Mouse (Mus musculus) right cerebral cortex, postnatal 36 days (tissue): ENCODE data around the gene Pced1b.

ENCODE experiments used
- DNase-seq, 2 experiments: peaks; one replicate each; pipeline ENCODE4 v3.0.0; 2022; ENCODE audit warnings: low spot score in 2 of 2, mixed read lengths in 1 of 2

Gene Pced1b

DNA sequence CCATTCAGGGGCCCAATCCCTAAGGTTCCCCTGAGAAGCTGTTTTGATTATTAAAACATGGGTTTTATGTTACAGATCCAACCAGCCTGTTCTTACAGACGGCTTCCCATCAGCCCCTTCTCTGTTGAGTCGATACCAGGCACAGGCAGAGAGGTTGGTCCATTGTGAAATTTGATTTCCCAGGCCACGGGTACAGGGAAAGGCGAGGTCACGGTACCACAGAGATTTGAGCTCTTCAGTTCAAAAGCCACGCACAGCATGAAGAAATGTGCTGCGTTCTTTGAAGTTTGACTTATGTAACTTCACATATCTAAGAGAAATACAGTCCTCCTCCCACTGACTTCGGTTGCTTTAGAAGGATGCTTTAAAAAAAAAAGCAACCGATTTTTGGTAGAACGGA, 39.8 kb downstream of the Pced1b start:
- no peak for DNase-seq

DNA sequence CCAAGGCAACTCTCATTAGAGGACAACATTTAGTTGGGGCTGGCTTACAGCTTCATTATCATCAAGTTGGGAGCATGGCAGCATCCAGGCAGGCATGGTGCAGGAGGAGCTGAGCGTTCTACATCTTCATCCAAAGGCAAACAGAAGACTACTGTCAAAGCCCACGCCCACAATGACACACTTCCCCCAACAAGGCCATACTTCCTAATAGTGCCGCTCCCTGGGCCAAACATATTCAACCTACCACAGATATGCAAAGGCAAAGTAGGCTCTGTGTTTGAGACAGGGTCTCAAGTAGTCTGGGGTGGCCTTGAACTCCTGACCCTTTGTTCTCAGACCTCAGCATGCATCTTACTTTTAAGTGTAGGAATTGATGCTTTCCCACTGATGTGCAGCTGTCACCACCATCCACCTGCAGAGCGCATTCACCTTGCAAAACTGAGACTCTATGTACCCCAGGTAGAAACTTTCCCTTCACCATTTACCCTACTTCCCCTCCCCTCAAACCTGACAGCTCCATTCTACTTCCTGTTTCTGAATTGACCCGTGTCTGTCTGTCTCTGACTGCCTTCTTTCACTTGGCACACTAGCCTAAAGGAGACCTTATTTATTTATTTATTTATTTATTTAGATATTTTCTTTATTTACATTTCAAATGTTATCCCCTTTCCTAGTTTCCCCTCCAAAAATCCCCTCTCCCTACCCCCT, 40.7 kb downstream of the Pced1b start:
- DNase-seq = no peak

DNA sequence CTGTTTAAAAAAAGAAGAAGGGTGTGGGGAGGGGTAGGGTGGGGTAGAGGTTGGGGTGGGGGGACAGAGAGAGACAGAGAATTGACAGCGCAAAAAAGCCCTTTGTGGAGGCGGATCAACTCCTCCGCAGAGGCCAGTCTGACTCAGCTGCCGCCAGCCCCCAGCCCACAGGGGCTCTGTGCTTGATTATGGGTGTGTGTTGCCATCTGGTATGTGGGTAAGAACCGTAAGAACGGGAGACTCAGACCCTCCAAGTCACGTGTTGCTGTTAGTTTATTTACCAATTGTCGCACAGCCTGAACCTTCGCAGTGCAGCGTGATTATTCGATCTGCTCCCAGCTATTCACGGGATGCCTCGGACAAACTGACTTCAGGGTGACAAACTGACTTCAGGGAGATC, 41.8 kb downstream of the Pced1b start:
- peak in 1 of 2 experiments; percentile 20 for DNase-seq

DNA sequence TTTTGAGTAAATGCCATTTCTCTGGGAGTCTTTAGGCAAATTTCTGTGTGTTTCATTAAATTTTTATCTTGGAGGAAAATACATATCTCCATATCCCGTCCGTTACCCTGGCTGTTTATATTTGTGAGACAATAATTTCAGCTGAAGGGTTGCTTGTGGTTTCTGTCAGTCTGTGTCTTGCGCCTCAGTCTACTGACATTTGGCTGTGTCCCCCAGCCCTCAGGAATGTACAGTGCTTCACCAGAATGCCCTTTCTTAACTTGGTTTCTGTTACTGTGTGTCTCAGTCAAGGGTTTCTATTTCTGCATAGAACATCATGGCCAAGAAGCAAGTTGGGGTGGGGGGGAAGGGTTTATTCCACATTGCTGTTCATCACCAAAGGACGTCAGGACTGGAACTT, 42.3 kb downstream of the Pced1b start:
- DNase-seq = no peak

DNA sequence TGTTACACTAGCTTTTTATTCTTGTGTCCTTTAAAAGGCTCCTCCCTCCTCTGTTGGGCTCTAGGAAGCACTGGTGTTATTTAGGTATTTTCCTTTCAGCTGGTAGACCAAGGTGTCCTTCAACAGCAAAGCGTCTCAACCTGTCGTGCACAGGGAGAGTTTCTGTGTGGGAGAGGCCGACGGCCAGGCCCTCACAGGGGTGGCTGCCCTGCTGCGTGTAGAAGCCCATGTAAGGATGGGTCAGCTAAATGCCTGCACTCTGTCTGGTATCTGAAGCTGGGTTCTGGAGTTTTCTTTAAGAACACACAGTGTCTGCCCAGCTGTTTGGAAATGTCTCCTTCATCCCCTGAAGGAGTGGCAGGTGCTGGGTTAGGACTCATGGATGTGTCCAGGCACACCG, 43.4 kb downstream of the Pced1b start:
- no peak for DNase-seq

DNA sequence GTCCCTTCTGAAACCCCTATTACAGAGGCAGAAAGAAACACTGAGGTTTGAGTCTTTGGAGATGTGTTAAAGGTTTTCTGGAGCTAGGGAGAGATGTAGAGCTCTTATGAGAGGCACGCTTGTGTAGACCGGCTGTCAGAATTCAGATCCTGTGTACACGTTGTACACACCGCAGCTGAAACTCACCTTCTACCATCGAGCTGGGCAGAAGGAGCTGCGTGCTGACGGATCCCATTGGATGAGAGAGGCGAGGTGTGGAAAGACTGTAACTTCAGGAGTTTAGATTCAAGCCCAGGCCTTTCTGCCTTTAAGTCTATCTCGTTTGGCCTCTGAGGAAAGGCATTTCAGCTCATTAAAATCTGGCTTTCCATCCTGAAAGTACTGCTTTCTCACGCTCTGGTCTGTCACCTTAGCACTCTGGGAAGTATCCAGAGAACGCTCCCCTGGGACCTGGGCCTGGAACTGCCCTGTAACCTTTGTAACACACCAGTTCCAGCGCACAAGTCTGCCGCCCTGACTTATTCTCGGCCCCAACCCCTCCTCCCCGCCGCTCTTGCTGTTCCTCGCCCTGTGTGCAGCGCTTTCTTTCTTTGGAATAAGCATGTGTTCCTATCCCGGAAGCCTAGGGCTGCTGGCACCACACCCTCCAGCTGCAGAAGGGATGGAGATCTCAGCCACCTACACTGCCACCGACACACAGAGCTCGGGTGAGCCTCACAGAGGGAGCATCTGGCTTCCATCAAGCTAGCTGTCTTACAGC, 44.6 kb downstream of the Pced1b start:
- DNase-seq = peak; percentile 32 to 57

DNA sequence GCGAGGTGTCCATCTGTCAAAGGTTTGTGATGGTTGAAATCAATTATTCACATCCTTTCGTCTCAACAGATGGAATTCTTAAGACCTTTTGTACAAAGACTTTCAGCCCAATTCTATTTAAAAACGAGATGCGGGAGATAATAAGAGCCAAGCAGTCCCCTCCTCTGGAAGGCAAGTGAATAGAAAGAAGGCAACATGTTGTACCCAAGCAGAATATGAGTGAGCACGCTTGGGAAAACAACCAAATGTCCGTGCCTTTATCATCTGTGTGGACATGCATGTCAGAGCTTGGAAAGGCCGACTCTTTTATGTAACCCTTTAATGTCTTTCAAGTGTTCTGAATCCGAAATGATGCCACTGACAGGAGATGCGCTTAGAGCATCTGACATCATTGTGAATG, 61.0 kb downstream of the Pced1b start:
- DNase-seq = no peak

DNA sequence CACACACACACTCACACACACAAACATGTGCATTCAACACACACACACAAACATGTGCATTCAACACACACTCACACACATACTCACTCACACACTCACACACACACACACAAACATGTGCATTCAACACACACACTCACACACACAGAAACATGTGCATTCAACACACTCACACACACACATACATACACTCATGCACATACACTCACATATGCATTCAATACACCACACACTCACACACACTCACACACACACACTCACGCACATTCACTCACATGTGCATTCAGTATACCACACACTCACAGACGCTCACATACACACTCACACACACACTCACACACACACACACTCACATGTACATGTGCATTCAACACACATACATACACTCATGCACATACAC, 62.6 kb downstream of the Pced1b start:
- DNase-seq = no peak

DNA sequence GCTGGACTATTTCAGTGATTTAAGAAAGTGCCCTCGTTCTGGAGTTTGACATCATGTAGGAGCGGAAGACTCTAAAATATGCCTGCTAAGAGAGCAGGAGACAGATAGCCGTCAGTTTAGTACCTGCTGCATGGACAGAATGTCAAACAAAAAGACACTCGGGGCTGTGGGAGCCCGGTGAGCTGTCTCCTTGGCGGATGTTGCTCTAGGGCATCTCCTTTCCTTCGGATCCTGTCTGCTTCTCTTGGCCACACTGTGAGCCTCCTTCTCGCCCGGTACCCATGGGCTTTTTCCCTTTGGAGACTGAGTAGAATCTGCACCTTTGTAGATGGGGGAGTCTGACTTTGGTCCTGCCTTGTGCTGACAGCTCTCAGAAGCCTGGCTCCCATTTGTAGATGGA, 63.3 kb downstream of the Pced1b start:
- no peak for DNase-seq

DNA sequence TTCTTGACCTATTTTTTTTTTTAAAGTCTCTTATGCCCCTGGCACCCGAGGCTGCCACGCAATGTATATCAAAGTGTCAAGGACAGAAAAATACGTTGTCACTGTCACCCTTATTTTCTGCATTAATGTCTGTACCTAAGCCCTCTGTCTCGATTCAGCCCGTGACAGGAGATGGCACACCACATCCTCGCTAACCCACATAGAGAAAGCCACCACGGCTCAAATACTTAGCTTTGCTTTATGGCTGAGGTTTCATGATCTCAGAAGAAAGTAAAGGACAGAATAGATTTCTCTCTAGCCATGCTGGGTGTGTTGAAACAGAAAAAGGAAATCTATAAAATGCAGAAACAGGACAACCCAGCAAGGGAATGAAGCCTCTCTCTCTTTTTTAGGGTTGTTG, 64.3 kb downstream of the Pced1b start:
- DNase-seq = no peak

DNA sequence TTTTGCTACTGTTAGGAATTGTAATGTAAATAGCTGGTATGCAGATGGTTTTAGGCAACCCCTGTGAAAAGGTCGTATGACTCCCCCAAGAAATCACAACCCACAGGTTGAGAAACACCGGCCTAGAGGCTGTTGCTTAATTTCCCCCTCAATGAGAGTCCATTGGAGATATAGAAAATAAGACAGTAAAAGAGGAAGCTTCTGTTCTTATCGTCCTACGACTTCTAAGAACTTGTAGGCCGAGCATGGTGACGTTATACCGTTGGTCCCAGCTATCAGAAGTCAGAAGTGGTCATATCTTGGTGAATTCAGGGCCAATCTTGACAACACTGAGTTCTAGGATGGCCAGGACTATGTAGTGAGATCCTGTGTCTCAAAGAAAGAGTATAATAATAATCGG, 65.0 kb downstream of the Pced1b start:
- no peak for DNase-seq

DNA sequence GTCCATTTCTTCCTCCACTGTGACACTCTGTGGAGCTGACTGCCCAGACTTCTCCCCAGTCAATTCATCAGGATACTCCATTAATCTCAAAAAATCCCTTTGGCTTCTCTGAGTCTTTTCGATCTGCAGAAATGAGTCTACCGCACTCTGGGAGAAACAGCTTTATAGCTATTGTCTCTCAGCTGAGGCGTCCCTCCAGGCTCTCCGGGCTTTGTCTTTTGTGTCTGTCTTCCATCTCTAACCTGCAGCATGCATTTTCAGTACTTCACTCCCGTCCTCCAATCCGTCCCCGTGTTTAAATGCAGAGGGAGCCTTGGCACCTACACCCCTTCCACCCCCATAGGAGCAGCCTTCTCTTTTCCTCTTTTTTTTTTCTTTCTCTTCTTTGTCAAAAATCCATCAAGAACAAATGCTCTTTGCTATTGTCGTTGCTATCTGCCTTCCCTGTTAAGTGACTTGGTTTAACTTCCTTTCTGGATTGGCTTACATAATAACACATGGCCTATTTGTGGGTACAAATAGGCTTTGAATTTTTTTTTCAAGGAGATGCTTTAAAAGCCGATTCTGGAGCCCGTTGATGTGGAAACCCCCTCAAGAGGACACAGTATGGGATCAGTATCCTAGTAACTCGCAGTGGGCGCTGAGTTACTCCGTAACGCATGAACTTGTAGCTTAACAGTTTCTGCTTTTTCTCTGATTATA, 68.0 kb downstream of the Pced1b start:
- DNase-seq = no peak

DNA sequence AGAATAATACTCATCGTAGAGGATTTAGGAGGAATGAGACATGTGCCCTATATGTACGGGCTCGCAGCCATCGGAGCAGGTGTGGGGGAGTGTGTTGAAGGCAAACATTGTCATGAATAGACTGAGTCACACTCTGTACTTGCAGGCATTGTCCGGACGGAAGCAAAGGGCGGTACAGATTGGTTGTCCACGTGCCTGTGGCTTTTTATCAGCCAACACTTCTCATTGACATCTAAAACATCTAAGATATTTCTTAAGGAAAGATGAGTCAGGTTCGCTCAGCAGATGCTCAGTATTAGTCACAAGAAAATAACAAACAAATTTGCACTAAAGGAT, 68.5 kb downstream of the Pced1b start:
- peak; percentile 34 to 59 for DNase-seq

DNA sequence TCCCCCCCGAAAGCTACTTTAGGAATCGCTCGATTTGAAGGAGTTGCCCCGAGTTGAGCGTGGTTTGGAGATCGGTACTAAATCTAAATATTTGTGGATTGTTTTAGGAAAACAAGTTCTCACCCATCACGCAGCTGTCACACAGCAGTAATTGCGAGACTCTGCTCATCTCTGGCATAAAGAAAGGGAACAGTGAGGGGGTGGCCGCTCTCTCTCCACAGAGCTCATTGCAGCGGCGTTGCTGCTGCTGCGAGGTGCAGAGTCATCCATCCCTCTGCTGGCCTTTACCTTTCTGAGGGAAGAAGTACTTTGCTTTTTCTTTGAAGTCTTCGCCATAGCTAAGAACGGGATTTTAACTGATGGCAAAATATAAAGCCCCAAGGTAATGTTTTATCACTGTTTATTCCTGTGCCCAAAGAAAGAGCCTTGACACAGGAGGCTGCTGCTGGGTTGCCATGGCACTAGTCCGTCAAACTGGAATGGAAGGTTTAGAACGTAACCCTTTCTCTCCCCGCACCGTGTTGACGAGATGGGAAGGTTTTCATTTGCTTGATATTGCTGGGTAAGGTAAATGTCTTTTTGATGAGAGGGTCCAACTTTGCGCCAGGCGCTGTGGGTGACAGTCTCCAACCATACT, 71.6 kb downstream of the Pced1b start:
- DNase-seq = no peak

DNA sequence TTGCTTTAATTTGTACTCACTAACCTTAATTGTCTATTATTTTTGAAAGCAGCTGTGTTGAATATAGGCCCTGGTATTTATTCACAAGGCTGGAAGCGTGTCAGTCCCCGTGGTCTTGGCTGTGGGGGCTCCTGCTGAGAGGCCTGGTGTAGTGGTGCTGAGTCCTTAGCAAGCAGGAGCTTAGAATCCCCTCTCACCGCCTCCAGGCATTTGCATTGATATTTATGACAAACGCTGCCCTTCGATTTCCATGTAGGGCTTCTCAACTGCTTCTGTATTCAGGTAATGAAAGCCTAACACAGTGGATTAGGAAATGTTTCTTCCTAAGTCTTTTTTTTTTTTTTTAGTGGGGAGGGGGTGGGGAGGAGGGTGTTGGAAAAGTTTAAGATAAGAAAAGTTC, 75.9 kb downstream of the Pced1b start:
- no peak for DNase-seq

DNA sequence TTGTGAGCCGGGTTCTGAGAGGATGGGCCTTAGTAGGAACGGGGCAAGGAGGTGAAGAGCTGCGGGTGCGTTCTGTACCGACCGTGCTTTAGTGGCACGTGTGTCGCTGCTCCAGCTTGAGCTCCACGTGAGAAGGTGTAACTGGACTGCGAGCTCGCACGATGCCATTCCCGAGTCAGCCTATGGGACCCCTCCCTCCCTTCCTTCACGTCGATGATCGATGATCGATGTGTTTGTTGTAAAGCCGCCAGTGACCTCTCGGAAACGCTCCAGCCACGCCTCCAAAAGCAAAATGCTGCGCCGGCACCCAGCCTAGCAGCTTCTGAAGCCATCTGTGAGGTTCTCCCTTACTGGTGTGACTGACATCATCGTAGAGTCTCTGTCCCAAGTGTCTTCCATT, 76.6 kb downstream of the Pced1b start:
- DNase-seq = no peak

DNA sequence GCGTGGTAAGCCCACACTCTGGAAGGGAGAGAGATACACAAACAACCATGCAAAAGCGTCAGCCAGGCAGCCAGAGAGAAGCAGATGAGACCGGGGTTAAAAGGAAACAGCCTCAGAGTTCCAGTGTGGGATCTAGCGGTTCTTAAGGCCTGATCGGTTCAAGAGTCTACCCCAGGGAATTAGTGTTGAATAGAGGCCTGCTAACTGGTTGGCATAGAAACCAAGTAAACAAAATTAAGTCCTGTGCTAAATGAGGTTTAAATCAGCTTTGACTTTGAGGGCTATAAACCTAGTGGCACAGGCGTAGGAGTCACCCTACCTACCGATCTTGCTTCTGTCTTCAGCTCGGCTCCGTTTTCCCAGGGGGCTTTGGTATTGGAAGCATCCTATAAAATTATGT, 77.4 kb downstream of the Pced1b start:
- no peak for DNase-seq

DNA sequence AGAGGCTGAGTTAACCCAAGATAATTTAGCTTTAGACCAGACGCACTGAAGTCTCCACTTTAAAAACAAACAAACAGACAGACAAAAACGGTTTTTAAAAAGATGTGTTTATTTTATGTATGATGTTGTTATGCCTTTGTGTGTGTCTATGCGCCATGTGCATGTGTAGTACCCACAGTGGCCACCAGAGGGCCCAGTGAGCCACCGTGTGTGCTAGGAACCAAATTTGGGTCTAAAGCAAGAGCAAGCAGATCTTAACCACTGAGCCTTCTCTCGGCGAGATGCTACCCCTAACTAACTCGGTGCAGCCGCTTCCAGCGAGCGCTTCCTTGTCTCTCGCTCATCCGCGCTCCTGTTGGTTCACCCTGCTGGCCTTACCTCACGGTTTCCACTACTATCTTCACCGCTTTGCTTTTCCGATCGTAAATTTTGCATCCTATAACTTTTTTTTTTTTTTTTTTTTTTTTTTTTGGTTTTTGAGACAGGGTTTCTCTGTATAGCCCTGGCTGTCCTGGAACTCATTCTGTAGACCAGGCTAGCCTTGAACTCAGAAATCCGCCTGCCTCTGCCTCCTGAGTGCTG, 80.7 kb downstream of the Pced1b start:
- DNase-seq = no peak

DNA sequence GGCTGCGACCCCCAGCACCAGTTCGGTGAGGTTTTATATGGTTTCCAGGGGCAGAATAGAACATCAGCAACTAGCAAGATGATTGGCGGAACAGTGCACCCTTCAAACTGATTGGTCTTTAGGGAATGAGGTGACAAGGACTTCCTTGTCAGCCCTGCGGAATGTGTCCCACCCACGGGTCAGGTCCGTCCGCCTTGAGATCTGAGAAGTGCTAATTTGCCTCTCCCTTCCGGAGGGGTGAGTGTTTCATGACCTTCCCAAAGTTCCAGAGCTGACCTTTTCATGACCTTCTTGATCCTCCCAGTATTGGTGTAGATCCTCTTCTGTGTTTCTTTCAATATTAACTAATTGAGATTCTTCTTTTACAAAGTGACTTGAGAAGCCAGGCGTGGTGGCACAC, 85.7 kb downstream of the Pced1b start:
- no peak for DNase-seq

DNA sequence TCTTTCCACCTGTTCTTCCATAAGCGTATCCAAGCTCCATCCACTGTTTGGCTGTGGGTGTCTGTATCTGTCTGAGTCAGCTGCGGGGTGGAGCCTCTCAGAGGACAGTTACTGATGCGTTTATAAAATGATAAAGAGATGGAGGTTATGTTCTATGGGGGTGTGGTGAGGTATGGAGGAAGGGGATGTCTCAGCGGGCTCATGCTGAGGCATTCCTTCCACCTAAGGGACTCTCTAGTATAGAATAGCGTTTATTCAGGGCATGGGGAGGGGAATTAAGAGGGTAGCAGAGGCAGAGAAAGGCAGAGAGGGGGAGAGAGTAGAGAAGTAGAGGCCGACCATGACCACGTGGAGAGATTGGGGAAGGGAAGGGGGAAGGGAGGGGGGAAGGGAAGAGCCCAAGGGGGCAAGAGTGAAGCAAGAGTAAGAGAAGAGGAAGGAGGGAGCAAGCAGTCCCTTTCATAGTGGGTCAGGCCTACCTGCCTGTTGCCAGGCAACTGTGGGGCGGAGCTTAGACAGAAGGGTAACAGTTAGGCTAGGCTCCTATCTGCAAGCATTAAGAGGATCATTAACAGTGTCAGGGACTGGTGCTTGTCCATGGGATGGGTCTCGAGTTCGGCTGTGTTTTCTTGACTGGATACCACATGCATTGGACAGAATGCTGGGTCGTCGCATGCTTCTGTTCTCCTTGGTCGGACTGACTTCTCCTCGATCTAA, 90.9 kb downstream of the Pced1b start:
- no peak for DNase-seq

DNA sequence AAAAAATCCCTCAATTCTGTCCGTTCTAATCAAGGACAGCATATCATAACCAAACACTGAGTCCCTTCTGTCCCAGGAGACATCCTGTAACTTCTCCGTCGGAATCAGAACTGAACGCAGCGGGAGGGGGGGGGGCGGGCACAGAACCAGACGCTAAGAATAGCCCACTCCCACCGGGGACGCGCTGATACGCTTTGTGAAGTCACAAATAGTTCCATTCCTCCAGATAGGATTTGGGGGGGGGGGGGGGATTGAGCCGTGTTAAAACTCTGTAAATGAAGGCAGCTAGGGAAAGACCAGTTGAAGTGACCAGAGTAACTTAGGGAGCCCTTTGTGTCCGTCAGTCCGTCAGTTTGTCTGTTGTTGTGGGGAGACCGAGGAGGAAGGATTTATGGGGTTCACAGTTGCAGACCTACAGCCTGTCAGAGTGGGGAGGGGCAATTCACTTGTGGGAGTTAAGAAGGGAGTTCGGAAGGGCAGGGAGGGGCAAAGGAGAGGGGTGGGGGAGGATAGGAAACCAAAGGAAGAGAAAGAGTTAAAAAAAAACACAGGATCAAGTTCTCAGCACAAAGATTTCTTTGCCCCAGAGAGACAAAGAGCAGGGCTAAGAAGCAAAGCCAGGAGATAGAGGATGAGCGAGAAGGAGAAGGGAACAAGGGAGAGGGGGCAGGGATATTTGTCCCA, 91.6 kb downstream of the Pced1b start:
- no peak for DNase-seq
